8 mouse cellular contexts compared by ENCODE assay signal in genomic region chr10:25359959-25360811, GRCm38 (mm10). TPM values are rescaled to one million over a fixed set of nuclear protein-coding genes. Genes with fewer than 3 reads are reported as not detected.
DNase-seq lines count a peak whose midpoint lies in the region; ATAC-seq lines count a peak whose summit lies in the region.

No protein-coding gene starts in this region.

- peaks cover 2% of the 10 kb centered on the region; the same call in 1 of the 2 replicates for H3K4me1 ChIP-seq in forebrain, embryonic 11.5 days (replicated peaks; ENCODE audit: control insufficient read depth, insufficient read depth, low read length)
- H3K4me1 ChIP-seq in hindbrain, embryonic 11.5 days (replicated peaks; ENCODE audit: control insufficient read depth, insufficient read depth, low read length): no peaks in the 10 kb centered on the region
- H3K4me1 ChIP-seq in limb, embryonic 15.5 days: peaks cover 13% of the 10 kb centered on the region
- peaks cover 9% of the 10 kb centered on the region; the same call in 1 of the 2 replicates for H3K4me1 ChIP-seq in midbrain, embryonic 16.5 days (ENCODE audit: control insufficient read depth, insufficient read depth, low read length)

- H3K27ac ChIP-seq in forebrain, embryonic 11.5 days (ENCODE audit: low read depth, low read length): no peak overlapping the region
- peak overlapping the region; percentile 65; the same call in 1 of the 2 replicates for H3K27ac ChIP-seq in hindbrain, embryonic 11.5 days (ENCODE audit: low read depth, low read length)
- peak overlapping the region; percentile 92 for H3K27ac ChIP-seq in limb, embryonic 15.5 days
- peak overlapping the region; percentile 73 for H3K27ac ChIP-seq in midbrain, embryonic 16.5 days (ENCODE audit: low read length)

- H3K9me3 ChIP-seq in forebrain, embryonic 11.5 days (ENCODE audit: control insufficient read depth, low read length): no peaks in the 10 kb centered on the region
- no peaks in the 10 kb centered on the region for H3K9me3 ChIP-seq in hindbrain, embryonic 11.5 days (ENCODE audit: control insufficient read depth, low read length)
- no peaks in the 10 kb centered on the region for H3K9me3 ChIP-seq in limb, embryonic 15.5 days
- H3K9me3 ChIP-seq in midbrain, embryonic 16.5 days (replicated peaks; ENCODE audit: control insufficient read depth, low read length, poor library complexity, severe bottlenecking): no peaks in the 10 kb centered on the region

- H3K4me2 ChIP-seq in forebrain, embryonic 11.5 days (ENCODE audit: low read depth, low read length, severe bottlenecking): peak overlapping the region; percentile 91
- H3K4me2 ChIP-seq in hindbrain, embryonic 11.5 days (replicated peaks; ENCODE audit: low read depth, low read length): peak overlapping the region; percentile 79
- H3K4me2 ChIP-seq in limb, embryonic 15.5 days: peak overlapping the region; percentile 67
- peak overlapping the region; percentile 82 for H3K4me2 ChIP-seq in midbrain, embryonic 16.5 days (ENCODE audit: low read length)

- H3K27me3 ChIP-seq in forebrain, embryonic 11.5 days (ENCODE audit: control insufficient read depth, insufficient read depth, low read length): no peaks in the 10 kb centered on the region
- no peaks in the 10 kb centered on the region for H3K27me3 ChIP-seq in hindbrain, embryonic 11.5 days (ENCODE audit: control insufficient read depth, insufficient read depth, low read length)
- no peaks in the 10 kb centered on the region for H3K27me3 ChIP-seq in limb, embryonic 15.5 days
- no peaks in the 10 kb centered on the region for H3K27me3 ChIP-seq in midbrain, embryonic 16.5 days (ENCODE audit: control insufficient read depth, insufficient read depth, low read depth, low read length)

- WGBS in forebrain, embryonic 11.5 days: under 1% methylated on average over 40 of the region's 84 CpGs
- under 1% methylated on average over 53 of the region's 84 CpGs for WGBS in hindbrain, embryonic 11.5 days
- WGBS in limb, embryonic 15.5 days: under 1% methylated on average over 70 of the region's 84 CpGs
- WGBS in midbrain, embryonic 16.5 days: under 1% methylated on average over 36 of the region's 84 CpGs

- ATAC-seq in frontal cortex, adult (ENCODE audit: low TSS enrichment): peak; percentile 2; the same call in 1 of the 2 replicates
- peak; percentile 55 for ATAC-seq in forebrain, embryonic 11.5 days (replicated peaks; ENCODE audit: low FRiP score)
- peak; percentile 77 for ATAC-seq in hindbrain, embryonic 11.5 days (ENCODE audit: low FRiP score)
- peak; percentile 42; the same call in 1 of the 2 replicates for ATAC-seq in limb, embryonic 15.5 days (ENCODE audit: insufficient number of reproducible peaks, low FRiP score, low TSS enrichment, low read depth)
- peak; percentile 75 for ATAC-seq in midbrain, embryonic 16.5 days

- H3K9ac ChIP-seq in forebrain, embryonic 11.5 days (ENCODE audit: low read length): peak overlapping the region; percentile 75
- peak overlapping the region; percentile 71 for H3K9ac ChIP-seq in hindbrain, embryonic 11.5 days (ENCODE audit: low read depth, low read length)
- H3K9ac ChIP-seq in limb, embryonic 15.5 days: peak overlapping the region; percentile 82
- peak overlapping the region; percentile 84 for H3K9ac ChIP-seq in midbrain, embryonic 16.5 days (ENCODE audit: low read depth, low read length)

- DNase-seq in frontal cortex, adult 2 months (ENCODE audit: extremely low spot score in 1 of 2, low spot score in 1 of 2): no peak
- peak; percentile 26 for DNase-seq in adrenal gland, adult 8-10 months
- peak; percentile 65 for DNase-seq in forebrain, embryonic 11.5 days (ENCODE audit: low spot score)
- peak; percentile 54 for DNase-seq in hindbrain, embryonic 11.5 days (ENCODE audit: low spot score)
- peak; percentile 58 for DNase-seq in testis, postnatal 10 days (ENCODE audit: low spot score)

- H3K36me3 ChIP-seq in forebrain, embryonic 11.5 days (ENCODE audit: control insufficient read depth, insufficient read depth, low read length): no peaks in the 10 kb centered on the region
- no peaks in the 10 kb centered on the region for H3K36me3 ChIP-seq in hindbrain, embryonic 11.5 days (ENCODE audit: control insufficient read depth, insufficient read depth, low read length)
- H3K36me3 ChIP-seq in limb, embryonic 15.5 days: no peaks in the 10 kb centered on the region
- no peaks in the 10 kb centered on the region for H3K36me3 ChIP-seq in midbrain, embryonic 16.5 days (ENCODE audit: control insufficient read depth, insufficient read depth, low read length)

- peak overlapping the region; percentile 77 for H3K4me3 ChIP-seq in forebrain, embryonic 11.5 days (ENCODE audit: low read depth, low read length)
- H3K4me3 ChIP-seq in hindbrain, embryonic 11.5 days (ENCODE audit: low read depth, low read length): peak overlapping the region; percentile 83
- H3K4me3 ChIP-seq in limb, embryonic 15.5 days: peak overlapping the region; percentile 78
- H3K4me3 ChIP-seq in midbrain, embryonic 16.5 days (ENCODE audit: low read depth, low read length): peak overlapping the region; percentile 84

RNA-seq across cellular contexts. Expression of gene Epb41l2, which starts 0.6 kb away (rescaled TPM):
- polyA plus RNA-seq in frontal cortex, adult 2 months (2012; rRNA removed): 99.9 and 108 TPM in 2 replicates
- 10 to 100 TPM; 50.5 to 93.1 (median 64.5) TPM for total RNA-seq in adrenal gland, adult 8-10 months (2022)
- polyA plus RNA-seq in forebrain, embryonic 11.5 days (2014; fragmentation: Nextera tagmentation; extraction: Ambion mirVana): 43.5 and 46.4 TPM in 2 replicates
- polyA plus RNA-seq in hindbrain, embryonic 11.5 days (2014; fragmentation: Nextera tagmentation; extraction: Ambion mirVana): 42.4 and 47.1 TPM in 2 replicates
- 79.5 and 79.7 TPM in 2 replicates for polyA plus RNA-seq in limb, embryonic 15.5 days (2015; fragmentation: Nextera tagmentation; extraction: Ambion mirVana)
- 25.7 and 31.9 TPM in 2 replicates for polyA plus RNA-seq in midbrain, embryonic 16.5 days (2015; fragmentation: Nextera tagmentation; extraction: Ambion mirVana)

RNA-seq across cellular contexts. Expression of gene Akap7, which starts 52.5 kb away (rescaled TPM):
- 49.6 and 50.9 TPM in 2 replicates for polyA plus RNA-seq in frontal cortex, adult 2 months (2012; rRNA removed)
- 10 to 100 TPM; 56.7 to 83.5 (median 69.8) TPM for total RNA-seq in adrenal gland, adult 8-10 months (2022)
- polyA plus RNA-seq in forebrain, embryonic 11.5 days (2014; fragmentation: Nextera tagmentation; extraction: Ambion mirVana): 16.2 and 19.2 TPM in 2 replicates
- polyA plus RNA-seq in hindbrain, embryonic 11.5 days (2014; fragmentation: Nextera tagmentation; extraction: Ambion mirVana): 17.7 and 22.6 TPM in 2 replicates
- 13.7 and 14.0 TPM in 2 replicates for polyA plus RNA-seq in limb, embryonic 15.5 days (2015; fragmentation: Nextera tagmentation; extraction: Ambion mirVana)
- polyA plus RNA-seq in midbrain, embryonic 16.5 days (2015; fragmentation: Nextera tagmentation; extraction: Ambion mirVana): 55.7 and 63.3 TPM in 2 replicates

Comparison
In these comparisons a context has a peak if more than half of its experiments do, and no peak if none do; other contexts are left out.
1. ATAC-seq: peak in every context shown above with its lines; median percentile 77 in hindbrain, embryonic 11.5 days; 75 in midbrain, embryonic 16.5 days; 55 in forebrain, embryonic 11.5 days; 42 in limb, embryonic 15.5 days; 2 in frontal cortex, adult.
2. DNase-seq: peak in adrenal gland, adult 8-10 months (single experiment), forebrain, embryonic 11.5 days (single experiment), hindbrain, embryonic 11.5 days (single experiment) and testis, postnatal 10 days (single experiment); none in frontal cortex, adult 2 months (0 of 2).
3. Peak in every context shown above with its lines, with median percentiles within 50 percentile points of each other: H3K4me2 ChIP-seq, H3K4me3 ChIP-seq and H3K9ac ChIP-seq.